Mouse (Mus musculus) left cerebral cortex, adult 11 months (tissue): ENCODE results near the gene Tcf7l1.

ENCODE experiments used
- DNase-seq: peaks from one replicate; pipeline ENCODE4 v3.0.0; 2022; ENCODE audit warnings: low spot score

Tcf7l1 gene

DNA sequence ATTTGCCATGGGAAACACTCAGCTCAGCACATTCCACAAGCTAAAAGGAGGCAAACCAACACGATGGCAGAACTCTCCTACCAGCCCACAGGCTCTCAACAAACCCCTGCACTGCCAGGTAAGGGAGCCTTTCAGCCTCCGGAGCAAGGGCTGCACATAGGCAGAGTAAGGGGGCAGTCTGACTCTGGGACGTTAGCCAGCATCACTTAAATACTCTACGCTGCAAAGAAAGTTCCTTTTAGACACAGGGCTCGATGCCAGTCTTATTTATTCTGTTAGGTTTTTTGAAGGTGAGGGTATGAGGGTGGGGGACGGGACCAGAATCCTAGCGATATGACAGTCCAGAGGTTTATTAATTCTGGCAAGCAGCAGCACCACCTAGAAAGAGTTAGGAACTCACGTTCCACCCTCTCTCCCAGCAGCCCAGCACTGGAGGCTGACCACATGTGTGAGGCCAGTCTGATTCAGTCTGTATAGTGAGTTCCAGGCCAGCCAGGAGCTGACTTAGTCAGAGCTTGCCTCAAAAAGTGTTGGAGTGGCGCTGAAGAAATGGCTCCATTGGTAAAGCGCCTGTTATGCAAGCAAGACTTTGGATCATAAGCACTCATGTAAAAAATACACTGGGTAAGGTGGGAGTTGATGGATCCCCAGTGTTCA lies 44.8 kb downstream of the Tcf7l1 start:
- DNase-seq = no peak

DNA sequence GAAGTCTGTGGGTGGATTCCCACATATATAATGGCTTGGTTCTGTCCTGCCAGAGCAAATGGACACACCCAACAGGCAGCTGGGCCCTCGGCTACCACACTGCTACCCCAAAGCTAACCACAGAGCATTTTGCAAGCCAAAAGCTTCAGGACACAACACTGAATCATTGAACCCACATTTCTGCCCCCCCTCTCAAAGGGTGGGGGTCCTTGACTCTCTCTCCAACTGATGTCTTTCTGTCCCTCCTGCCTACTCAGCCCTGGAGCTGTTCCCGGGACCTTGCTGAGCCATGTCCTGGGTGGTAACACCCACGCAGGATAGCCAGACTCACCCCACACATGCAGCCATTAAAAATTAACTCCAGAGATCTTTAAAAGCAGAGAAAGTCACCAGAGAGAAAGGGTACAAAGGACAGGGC lies 45.4 kb downstream of the Tcf7l1 start:
- no peak for DNase-seq

DNA sequence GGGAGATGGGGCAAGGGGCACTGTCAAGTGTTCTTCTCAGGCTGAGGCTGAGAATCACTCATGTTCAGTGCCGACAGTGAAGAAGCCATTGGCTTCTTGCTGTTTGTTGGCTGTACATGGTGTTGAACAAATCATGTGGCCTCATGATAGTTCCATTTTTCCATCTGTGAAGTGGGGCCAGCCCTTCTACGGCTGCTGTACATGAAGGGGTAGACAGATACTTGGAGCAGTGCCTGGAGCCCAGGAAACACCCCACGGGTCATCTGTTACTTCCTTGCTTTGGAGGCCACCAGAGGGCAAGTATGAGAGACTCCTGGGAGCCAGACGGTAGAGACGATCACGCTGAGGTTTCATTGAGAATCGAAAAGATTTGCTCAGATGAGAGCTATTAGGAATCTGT lies 46.7 kb downstream of the Tcf7l1 start:
- no peak for DNase-seq

DNA sequence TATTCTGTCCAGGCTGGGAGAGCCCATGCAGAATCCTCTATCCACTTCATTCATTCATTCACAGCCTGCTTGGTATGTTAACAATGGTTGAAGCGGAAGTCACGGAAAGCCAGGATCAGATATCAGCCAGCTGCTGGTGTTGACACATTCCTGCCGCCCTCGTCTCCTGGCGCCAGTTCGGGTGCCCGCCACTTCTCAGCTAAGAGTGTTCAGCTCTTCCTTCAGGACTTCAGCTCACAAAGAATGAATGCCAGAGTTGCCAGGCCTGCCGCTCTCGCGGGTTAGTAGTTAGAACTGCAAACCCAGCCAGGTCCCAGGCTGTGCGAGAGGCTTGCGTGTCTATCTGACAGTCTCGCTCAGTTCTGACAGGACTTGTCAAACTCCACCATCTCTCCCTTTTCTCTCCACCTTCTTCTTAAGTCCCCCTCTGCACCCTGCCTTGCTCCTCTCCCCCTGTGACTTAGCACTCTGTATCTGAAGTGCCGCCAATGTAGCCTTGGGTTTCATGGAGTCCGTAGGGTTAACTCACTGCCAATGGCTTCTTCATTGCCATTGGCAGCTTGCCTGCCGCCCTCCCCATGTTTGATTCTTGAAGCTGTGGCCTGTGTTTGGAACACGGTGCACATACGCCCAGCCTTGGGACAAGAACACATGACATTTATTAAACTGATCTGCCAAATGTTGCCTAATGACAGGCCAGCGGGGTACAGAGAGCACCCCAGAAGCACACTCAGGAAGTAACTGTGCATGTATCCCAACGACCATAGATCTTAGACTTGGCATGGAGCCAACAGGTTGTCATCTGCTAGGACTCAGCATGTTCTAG lies 48.2 kb downstream of the Tcf7l1 start:
- no peak for DNase-seq

DNA sequence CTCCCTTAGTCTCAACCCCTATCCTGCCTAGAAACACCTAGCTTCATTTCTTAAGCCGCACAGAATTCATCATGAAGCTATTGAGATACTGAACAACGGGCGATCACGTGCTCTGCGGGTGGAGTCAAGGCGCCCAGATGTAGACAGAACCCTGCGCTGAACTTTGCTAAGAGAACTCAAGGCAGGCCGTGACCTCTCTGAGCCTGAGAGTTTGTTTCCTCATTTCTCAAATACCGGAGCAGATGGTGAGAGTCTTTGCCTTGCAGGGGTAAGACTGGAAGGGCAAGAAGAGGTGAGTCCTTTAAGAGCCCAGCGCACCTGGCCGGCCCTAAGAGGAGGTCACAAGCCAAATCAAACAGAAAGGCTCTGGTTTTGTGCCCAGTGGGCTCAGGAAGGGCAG lies 52.2 kb downstream of the Tcf7l1 start:
- no peak for DNase-seq

DNA sequence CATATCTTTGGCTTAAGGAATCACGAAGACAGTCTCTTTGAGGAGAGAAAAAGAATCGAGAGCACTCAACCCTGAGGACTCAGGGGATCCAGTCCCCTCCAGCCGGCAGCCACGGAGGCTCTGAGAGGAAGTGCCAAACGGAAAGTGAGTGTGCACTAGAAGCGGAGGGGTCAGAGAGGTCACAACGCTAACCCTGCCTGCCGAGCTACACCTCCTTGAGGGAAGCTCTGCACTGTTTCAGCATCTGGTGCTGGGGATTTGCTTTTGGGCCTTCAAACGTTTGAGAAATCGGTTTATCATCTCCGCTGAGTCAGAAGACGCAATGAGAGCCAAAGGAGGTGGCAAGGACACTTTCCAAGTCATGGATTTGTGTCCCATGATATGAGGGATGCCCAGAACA lies 53.8 kb downstream of the Tcf7l1 start:
- DNase-seq = no peak

DNA sequence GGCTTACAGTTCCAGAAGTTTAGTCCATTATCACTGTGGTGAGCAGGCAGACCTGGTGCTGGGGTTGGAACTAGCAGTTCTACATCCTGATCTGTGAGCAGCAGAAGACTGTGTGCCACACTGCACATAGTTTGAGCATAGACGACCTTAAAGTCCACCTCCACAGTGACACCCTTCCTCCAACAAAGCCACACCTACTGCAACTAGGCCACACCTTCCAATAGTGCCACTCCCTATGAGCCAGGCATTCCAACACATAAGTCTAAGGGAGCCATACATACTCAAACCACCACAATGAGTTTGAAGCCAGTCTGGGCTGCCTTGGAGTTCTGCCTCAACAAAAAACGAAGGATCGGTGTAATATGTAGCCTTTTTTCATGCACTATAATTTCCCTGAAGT lies 55.7 kb downstream of the Tcf7l1 start:
- no peak for DNase-seq

GRCm38 (mm10) chr6:72732109-72732508 lies 56.9 kb downstream of the Tcf7l1 start:
- DNase-seq = no peak

- DNase-seq = no peak
Measured at GRCm38 (mm10) chr6:72730560-72730849, 58.5 kb downstream of the Tcf7l1 start.

DNA sequence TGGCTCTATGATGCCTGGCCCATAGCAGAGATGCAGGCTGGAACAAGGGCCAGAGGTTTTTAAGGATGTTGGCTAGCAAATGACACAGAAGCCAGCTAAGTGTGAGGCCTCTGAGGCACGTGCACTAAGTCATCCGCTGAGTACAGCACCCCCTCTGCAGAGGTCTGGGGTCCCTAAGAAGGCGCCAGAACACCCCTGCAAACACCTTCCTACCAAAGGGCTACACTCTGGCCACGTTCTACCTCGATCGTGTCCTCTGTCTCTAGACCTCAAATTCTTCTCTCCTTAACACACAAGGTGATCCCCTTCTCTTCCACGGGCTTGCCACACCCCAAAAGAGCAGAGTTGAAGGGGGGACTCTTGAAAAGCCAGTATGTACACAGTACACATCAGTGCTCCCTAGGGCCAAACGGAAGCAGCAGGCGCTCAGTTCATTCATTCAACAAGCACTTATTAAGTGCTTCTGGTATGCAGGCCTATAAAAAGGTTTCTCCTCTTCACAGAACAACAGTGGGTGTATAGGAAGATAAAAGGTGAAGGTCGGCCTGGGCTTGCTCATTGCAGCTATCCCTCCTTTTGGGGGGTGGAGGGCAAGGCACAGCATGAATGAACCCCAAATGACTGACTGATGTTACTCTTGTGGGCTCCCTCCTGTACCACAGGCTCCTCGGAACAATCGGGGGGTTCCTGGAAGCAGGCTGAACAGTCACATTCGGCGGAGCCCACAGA lies 59.1 kb downstream of the Tcf7l1 start:
- DNase-seq = no peak

- DNase-seq = no peak
Measured at GRCm38 (mm10) chr6:72727826-72728225, 61.2 kb downstream of the Tcf7l1 start.

DNA sequence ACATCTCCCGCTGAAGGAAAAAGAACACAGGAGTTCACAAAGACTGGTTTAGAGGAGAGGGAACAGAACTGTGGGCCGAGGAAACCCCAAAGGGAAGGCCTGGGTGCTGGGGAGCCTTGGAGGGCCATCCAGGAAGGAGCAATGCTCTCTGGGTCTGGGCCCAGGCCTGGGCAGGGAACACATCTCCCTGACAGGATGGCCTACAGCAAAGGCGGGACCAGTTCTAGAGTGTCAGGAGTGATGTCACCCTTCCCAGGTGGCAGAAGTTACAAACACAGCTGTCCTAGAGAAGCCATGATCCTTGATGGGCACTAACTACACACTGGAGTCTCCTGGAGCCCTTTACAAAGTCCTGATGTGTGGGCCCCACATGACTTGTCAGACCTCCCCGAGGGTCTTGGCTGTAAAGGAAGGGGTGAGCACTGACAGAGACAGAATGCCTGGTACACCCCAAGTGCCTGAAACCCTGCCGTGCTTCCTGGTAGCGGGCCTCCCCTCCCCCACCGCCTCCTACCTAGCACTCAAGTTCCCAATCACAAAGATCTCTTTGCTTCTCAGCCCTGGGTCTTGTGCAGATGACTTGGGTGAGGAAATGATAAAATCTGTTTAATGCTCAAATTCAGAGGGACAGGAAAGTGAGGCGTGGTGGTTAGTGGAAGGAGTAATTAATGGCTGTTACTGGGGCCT lies 64.4 kb downstream of the Tcf7l1 start:
- no peak for DNase-seq

DNA sequence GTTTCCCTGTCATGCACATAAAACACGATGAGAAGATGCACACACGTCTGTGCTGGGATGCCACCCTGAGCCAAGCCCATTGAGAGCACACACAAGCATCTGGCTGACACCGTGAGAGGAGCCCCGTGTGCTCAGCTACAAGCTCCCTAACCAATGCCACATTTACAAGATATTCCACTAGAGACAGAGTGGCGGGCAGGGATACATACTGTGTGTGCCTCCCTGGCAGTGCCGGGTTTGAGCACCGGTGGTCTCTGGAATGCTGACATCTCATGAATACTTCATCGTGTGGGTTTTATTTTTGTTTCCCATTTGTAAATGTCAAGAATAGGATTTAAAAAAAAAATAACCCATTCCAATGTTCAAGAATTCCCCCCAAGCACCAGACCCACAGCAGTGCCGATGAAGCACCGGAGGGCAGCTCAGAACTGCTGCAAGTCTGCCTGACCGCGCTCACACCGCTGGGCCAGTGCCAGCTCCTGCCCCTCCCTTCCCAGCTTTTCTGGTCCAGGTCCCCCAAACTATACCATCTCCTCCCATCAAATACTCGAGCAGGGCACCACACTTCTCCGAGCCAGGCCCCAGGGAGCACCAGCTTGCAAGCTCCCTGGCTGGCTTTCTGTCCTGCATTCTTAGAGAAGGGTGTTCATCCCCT lies 65.2 kb downstream of the Tcf7l1 start:
- DNase-seq = no peak

GRCm38 (mm10) chr6:72723143-72723542 lies 65.9 kb downstream of the Tcf7l1 start:
- no peak for DNase-seq

- no peak for DNase-seq
Measured at GRCm38 (mm10) chr6:72720852-72721251, 68.2 kb downstream of the Tcf7l1 start.

DNA sequence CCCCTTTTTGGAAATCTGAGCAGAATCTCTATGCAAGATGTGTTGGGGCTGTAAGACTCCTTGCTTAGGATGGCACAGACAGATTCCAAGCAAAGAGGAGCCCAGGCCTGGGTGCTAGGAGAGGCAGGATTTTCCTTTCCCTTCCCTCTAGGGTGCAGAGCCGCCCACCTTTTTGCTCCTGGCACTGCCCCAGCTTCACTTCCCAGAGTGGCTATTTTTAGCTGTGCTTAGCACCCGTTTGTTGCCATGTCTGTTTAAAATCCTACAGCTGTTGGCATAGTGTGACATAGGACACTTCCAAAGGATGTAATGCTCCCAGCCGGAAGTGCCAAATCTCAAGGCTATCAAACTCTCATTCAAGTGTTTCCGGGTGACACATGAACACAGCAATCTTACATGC lies 74.3 kb downstream of the Tcf7l1 start:
- DNase-seq = peak; percentile 18

GRCm38 (mm10) chr6:72714250-72714649 lies 74.8 kb downstream of the Tcf7l1 start:
- DNase-seq = no peak

GRCm38 (mm10) chr6:72711508-72712081 lies 77.5 kb downstream of the Tcf7l1 start:
- peak; percentile 11 for DNase-seq

DNA sequence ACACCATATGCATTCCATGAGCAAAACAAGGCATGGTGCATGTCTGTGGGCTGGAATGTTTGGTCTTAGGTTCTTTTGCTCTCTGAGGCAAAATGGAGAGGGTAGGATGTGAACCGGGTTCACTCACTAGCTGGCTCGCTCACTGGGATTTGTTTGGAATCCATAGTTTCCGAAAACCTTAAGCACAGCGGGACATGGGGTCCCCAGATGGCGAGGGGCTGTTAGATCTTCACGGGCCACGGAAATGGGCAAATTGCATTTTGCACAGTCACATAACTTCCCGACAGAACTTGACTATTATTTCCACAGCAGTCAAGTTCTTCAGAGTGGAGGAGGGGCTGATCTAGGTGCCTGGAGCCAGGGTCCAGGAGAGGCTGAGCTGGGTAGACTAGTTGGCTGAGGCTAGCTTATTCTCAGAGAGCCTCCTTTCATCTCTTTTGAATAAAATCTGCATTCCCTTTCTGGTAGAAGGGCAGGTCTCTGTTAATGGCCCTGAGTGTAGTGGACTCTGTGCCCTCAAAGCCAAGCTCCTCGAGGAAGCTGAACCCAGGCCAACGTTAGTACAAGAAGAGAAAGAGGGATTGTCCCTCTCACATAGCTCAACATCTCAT lies 78.1 kb downstream of the Tcf7l1 start:
- DNase-seq = peak; percentile 38

GRCm38 (mm10) chr6:72699467-72700126 lies 89.5 kb downstream of the Tcf7l1 start:
- DNase-seq = peak; percentile 23

- no peak for DNase-seq
Measured at GRCm38 (mm10) chr6:72698559-72698958, 90.5 kb downstream of the Tcf7l1 start.
